Mouse (Mus musculus): ENCODE measurements around the gene Focad.

DNA sequence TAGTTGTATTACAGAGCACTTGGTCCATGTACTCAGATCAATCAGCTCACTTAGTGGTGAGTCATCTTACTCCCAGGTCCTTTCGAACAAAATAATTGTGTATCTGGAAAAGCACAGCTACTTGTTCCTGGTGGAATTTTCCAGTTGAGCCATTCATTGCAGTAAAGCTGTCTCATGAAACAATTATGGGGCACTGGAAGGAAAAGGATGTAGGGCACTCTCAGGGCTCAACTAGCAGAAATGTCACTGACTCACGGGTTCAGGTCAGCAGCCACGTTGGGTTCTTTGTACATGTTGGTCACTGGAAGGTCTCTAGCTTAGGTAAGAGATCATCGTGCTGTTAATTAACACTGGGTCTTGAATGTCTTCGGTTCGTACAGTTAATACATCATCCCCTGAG, 275.5 kb downstream of the Focad start:
- no peak for TF ChIP-seq CTCF (IDR thresholded peaks at IDR 0.05; ENCODE audit: low read depth)
- no peak for TF ChIP-seq EP300 (optimal IDR thresholded peaks at IDR 0.05)
